Mouse (Mus musculus) stomach, embryonic 16.5 days (tissue): ENCODE results near the gene Ranbp17. TPM values are rescaled to one million over a fixed set of nuclear protein-coding genes. Genes with fewer than 3 reads are reported as not detected.

ENCODE experiments used
- ATAC-seq: fragments of 200-750 bp; cut with Nextera tagmentation; 2 replicates; pipeline ENCODE4 v1.8.0; 2017; ENCODE audit warnings: moderate number of reproducible peaks, moderate TSS enrichment; ENCODE audit not compliant: insufficient read depth, low FRiP score
- H3K27ac ChIP-seq: fragments of 300-500 bp; sonication (generic); 2 replicates; pipeline ENCODE4 v1.5.1; 2014; ENCODE audit warnings: low read length
- H3K27me3 ChIP-seq: fragments of 300-500 bp; sonication (generic); 2 replicates; pipeline ENCODE4 v1.6.1; 2014; ENCODE audit warnings: low read length, control low read depth, mixed read lengths; ENCODE audit not compliant: control insufficient read depth, insufficient read depth
- H3K36me3 ChIP-seq: fragments of 300-500 bp; sonication (generic); 2 replicates; pipeline ENCODE4 v1.6.1; 2014; ENCODE audit warnings: low read length; ENCODE audit not compliant: control insufficient read depth, insufficient read depth
- H3K4me1 ChIP-seq: fragments of 300-500 bp; sonication (generic); 2 replicates; pipeline ENCODE4 v1.6.1; 2014; ENCODE audit warnings: low read length, control low read depth, mixed read lengths; ENCODE audit not compliant: control insufficient read depth, insufficient read depth
- H3K4me2 ChIP-seq: fragments of 300-500 bp; sonication (generic); 2 replicates; pipeline ENCODE4 v1.6.1; 2014; ENCODE audit warnings: low read depth, low read length, mixed read lengths
- H3K4me3 ChIP-seq: fragments of 300-500 bp; sonication (generic); replicated peaks from 2 replicates; pipeline ENCODE4 v1.5.1; 2014; ENCODE audit warnings: mild to moderate bottlenecking, low read length
- H3K9ac ChIP-seq: fragments of 300-500 bp; sonication (generic); 2 replicates; pipeline ENCODE4 v1.6.1; 2014; ENCODE audit warnings: low read length
- H3K9me3 ChIP-seq: fragments of 300-500 bp; sonication (generic); replicated peaks from 2 replicates; pipeline ENCODE4 v1.6.1; 2016; ENCODE audit warnings: low read length, control low read depth; ENCODE audit not compliant: control insufficient read depth
- WGBS: fragments of 180-500 bp; shearing (Covaris S2); extraction: QIAGEN DNeasy Blood & Tissue Kit; methylation state at CpG from one replicate; pipeline ENCODE4 v1.1.7; 2014; 5-methylcytosine and 5-hydroxymethylcytosine counted together
- polyA plus RNA-seq: library from polyadenylated mRNA; unstranded; fragments of >200 nt; fragmentation: Nextera tagmentation; extraction: Ambion mirVana; gene quantifications from 2 replicates; pipeline ENCODE4 v1.2.1, GENCODE M21; 2015

The Ranbp17 gene
- polyA plus RNA-seq, 1 experiment from 2014 or later: 4.4 TPM

- Histone ChIP-seq H3K4me1 (no peaks in the 10 kb centered on the region), H3K27me3 (no peaks in the 10 kb centered on the region), H3K4me2 (no peak overlapping the region), H3K36me3 (no peaks in the 10 kb centered on the region), H3K4me3 (no peak overlapping the region), H3K27ac (no peak overlapping the region), H3K9ac (no peak overlapping the region), H3K9me3 (no peaks in the 10 kb centered on the region)
- WGBS: 60% methylated on average over 3 of the region's 3 CpGs
- no peak for ATAC-seq
These were observed 20.0 kb upstream of the Ranbp17 start for GRCm38 (mm10) chr11:33533577-33533976.

DNA sequence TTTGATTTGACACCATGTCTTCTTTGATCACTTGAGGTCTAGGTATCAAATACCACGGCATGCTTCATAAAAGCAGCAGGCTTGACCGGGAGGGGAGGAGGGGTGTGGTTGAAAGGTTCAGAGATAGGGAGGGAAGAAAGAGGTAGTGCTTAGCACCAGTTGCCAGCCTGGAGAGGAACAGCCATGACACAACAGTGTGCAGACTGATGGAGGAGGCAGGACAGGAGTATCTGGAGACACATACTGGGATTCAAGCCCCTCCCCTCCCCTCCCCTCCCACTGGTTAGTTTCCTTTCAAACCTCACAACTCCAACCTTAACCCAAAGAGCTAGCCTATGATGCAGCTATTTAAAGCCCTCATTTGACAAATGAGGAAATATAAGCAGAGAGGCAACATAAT lies 16.0 kb upstream of the Ranbp17 start:
- Histone ChIP-seq H3K9me3 (no peaks in the 10 kb centered on the region), H3K4me1 (no peaks in the 10 kb centered on the region), H3K27me3 (no peaks in the 10 kb centered on the region), H3K4me2 (no peak overlapping the region; the same call in 1 of the 2 replicates), H3K27ac (no peak overlapping the region), H3K4me3 (no peak overlapping the region), H3K36me3 (no peaks in the 10 kb centered on the region), H3K9ac (no peak overlapping the region)
- ATAC-seq: no peak
- 17% methylated on average over 2 of the region's 2 CpGs for WGBS

- no peaks in the 10 kb centered on the region for H3K27me3 ChIP-seq
- H3K9ac ChIP-seq: peak overlapping the region; percentile 88
- WGBS: under 1% methylated on average over 43 of the region's 43 CpGs
- H3K27ac ChIP-seq: peak overlapping the region; percentile 60
- no peaks in the 10 kb centered on the region for H3K9me3 ChIP-seq
- ATAC-seq: peak; percentile 85
- H3K36me3 ChIP-seq: no peaks in the 10 kb centered on the region
- peak overlapping the region; percentile 89 for H3K4me2 ChIP-seq
- peak overlapping the region; percentile 92 for H3K4me3 ChIP-seq
- 0 out of 2 replicates have a peak, but pooled peaks cover 4% of the 10 kb centered on the region for H3K4me1 ChIP-seq
These were observed 631 bp downstream of the Ranbp17 start for GRCm38 (mm10) chr11:33512854-33513375.

DNA sequence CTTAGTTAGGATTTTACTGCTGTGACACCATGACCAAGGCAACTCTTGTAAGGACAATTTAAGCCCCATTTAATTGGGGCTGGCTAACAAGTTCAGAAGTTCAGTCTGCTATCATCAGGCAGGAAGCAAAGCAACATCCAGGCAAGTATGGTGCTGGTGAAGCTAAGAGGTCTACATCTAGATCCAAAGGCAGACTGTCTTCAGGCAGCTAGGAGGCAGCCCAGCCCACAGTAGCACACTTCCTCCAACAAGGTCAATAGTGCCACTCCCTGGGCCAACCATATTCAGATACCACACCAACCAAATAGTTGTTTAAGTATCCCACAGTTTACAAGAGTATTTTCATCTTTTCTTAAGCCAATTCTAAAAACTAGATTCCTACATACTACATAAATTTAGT lies 4.1 kb downstream of the Ranbp17 start:
- ATAC-seq: no peak

GRCm38 (mm10) chr11:33485746-33486145 lies 27.8 kb downstream of the Ranbp17 start:
- no peaks in the 10 kb centered on the region for H3K4me1 ChIP-seq
- WGBS: 56% methylated on average over 4 of the region's 4 CpGs
- ATAC-seq: no peak
- H3K4me2 ChIP-seq: no peak overlapping the region
- no peaks in the 10 kb centered on the region for H3K36me3 ChIP-seq
- no peaks in the 10 kb centered on the region for H3K9me3 ChIP-seq
- H3K9ac ChIP-seq: no peak overlapping the region
- no peak overlapping the region for H3K4me3 ChIP-seq
- no peak overlapping the region for H3K27ac ChIP-seq
- no peaks in the 10 kb centered on the region for H3K27me3 ChIP-seq

More for the DNA sequence above, 4.1 kb downstream of the Ranbp17 start:
- Histone ChIP-seq H3K27ac (no peak overlapping the region), H3K9me3 (no peaks in the 10 kb centered on the region), H3K4me3 (no peak overlapping the region), H3K36me3 (no peaks in the 10 kb centered on the region), H3K4me1 (0 out of 2 replicates have a peak, but pooled peaks cover 4% of the 10 kb centered on the region), H3K9ac (no peak overlapping the region), H3K27me3 (no peaks in the 10 kb centered on the region), H3K4me2 (no peak overlapping the region)

GRCm38 (mm10) chr11:33480410-33480809 lies 33.1 kb downstream of the Ranbp17 start:
- H3K27me3 ChIP-seq: no peaks in the 10 kb centered on the region
- H3K4me3 ChIP-seq: no peak overlapping the region
- H3K4me2 ChIP-seq: no peak overlapping the region
- no peaks in the 10 kb centered on the region for H3K36me3 ChIP-seq
- WGBS: 79% methylated on average over 10 of the region's 10 CpGs
- no peak overlapping the region for H3K9ac ChIP-seq
- no peak overlapping the region for H3K27ac ChIP-seq
- no peaks in the 10 kb centered on the region for H3K4me1 ChIP-seq
- no peak for ATAC-seq
- no peaks in the 10 kb centered on the region for H3K9me3 ChIP-seq

DNA sequence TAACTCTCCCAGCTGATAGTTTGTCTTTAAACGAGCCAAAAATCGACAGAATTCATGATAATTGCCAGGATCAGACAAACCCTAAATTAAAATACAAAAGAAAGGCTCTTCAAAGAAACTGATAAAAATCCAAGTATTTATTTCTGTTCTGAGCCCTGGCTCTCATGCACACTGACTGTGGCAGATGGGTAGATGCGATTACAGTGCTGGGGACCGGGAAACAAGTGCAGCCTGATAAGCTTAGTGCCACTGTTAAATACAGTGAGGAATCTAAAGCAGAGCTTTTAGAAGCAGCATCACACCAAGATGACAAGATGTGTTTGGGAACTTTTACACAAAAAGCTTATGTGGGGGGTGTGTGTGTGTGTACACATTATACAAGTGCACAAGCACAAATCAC lies 34.3 kb downstream of the Ranbp17 start:
- Histone ChIP-seq H3K27me3 (no peaks in the 10 kb centered on the region), H3K4me3 (no peak overlapping the region), H3K9me3 (no peaks in the 10 kb centered on the region), H3K36me3 (no peaks in the 10 kb centered on the region), H3K27ac (no peak overlapping the region), H3K4me1 (no peaks in the 10 kb centered on the region), H3K9ac (no peak overlapping the region), H3K4me2 (no peak overlapping the region)
- 85% methylated on average over 4 of the region's 4 CpGs for WGBS
- ATAC-seq: no peak

DNA sequence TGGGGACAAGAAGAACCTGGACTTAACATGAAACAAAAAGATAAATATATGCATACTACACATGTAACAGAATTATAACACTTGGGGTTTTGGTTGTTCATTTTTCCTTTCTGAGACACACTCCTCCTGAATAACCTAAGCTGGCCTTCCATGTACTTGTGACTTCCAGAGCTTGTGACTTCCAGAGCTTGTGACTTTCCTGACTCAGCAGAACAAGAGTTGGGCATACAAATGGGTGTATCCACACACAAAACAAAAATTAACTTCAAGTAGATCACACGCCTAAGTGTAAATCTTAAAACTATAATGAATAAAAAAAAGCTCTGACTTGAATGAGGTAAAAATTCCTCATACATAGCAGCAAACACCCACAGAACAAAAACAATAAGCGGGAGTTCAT lies 36.9 kb downstream of the Ranbp17 start:
- ATAC-seq: no peak
- 92% methylated on average over 2 of the region's 2 CpGs for WGBS
- H3K27me3 ChIP-seq: no peaks in the 10 kb centered on the region
- no peak overlapping the region for H3K4me3 ChIP-seq
- H3K9ac ChIP-seq: no peak overlapping the region
- H3K9me3 ChIP-seq: no peaks in the 10 kb centered on the region
- no peak overlapping the region for H3K27ac ChIP-seq
- no peaks in the 10 kb centered on the region for H3K4me1 ChIP-seq
- no peaks in the 10 kb centered on the region for H3K36me3 ChIP-seq
- no peak overlapping the region for H3K4me2 ChIP-seq

DNA sequence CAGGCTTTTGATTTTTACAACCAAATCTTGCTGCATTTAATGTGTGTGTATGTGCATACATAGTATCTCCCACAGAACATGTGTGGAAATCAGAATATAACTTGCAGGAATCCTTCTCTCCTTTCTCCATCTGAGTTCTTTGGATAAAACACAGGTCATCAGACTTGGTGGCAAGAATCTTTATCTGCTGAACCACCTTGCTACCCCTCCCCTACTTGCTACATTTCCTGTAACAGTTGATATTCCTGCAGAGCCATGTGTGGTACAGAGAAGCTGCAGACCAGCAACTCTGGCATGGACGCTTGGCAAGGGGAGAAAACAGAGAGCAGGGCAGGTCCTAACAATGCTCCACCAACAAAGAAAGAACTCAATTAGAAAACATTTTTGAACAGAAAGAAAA lies 52.4 kb downstream of the Ranbp17 start:
- ATAC-seq: no peak
- Histone ChIP-seq H3K4me1 (no peaks in the 10 kb centered on the region), H3K27ac (no peak overlapping the region), H3K27me3 (no peaks in the 10 kb centered on the region), H3K4me3 (no peak overlapping the region), H3K36me3 (no peaks in the 10 kb centered on the region), H3K9me3 (no peaks in the 10 kb centered on the region), H3K4me2 (no peak overlapping the region), H3K9ac (no peak overlapping the region)
- 52% methylated on average over 1 of the region's 1 CpGs for WGBS

DNA sequence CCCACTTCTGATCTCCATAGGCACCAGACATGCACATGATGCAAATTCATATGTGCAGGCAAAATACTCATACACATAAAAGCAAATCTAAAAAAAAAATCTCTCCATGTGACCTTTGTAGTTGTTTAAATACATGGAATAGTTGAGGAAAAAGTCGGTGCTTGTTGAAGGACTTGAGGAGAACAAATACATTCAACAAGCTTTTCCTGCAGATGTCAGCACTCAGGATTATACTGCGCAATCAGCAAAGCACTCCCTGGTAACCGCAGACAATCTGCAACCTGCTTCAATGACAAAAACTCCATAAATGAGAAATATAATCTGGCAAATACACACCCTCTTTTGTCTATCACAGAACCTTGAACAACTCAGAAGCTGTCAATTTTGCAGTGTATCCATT lies 59.5 kb downstream of the Ranbp17 start:
- no peaks in the 10 kb centered on the region for H3K9me3 ChIP-seq
- H3K4me2 ChIP-seq: no peak overlapping the region
- H3K4me1 ChIP-seq: no peaks in the 10 kb centered on the region
- H3K9ac ChIP-seq: no peak overlapping the region
- ATAC-seq: no peak
- H3K27me3 ChIP-seq: no peaks in the 10 kb centered on the region
- H3K27ac ChIP-seq: no peak overlapping the region
- 84% methylated on average over 3 of the region's 3 CpGs for WGBS
- H3K36me3 ChIP-seq: no peaks in the 10 kb centered on the region
- H3K4me3 ChIP-seq: no peak overlapping the region
